Mouse (Mus musculus): ENCODE measurements around the gene Hps4. TPM values are rescaled to one million over a fixed set of nuclear protein-coding genes. Genes with fewer than 3 reads are reported as not detected.

The Hps4 gene
- polyA plus RNA-seq, 2 experiments = 7.5 to 10.6 TPM

DNA sequence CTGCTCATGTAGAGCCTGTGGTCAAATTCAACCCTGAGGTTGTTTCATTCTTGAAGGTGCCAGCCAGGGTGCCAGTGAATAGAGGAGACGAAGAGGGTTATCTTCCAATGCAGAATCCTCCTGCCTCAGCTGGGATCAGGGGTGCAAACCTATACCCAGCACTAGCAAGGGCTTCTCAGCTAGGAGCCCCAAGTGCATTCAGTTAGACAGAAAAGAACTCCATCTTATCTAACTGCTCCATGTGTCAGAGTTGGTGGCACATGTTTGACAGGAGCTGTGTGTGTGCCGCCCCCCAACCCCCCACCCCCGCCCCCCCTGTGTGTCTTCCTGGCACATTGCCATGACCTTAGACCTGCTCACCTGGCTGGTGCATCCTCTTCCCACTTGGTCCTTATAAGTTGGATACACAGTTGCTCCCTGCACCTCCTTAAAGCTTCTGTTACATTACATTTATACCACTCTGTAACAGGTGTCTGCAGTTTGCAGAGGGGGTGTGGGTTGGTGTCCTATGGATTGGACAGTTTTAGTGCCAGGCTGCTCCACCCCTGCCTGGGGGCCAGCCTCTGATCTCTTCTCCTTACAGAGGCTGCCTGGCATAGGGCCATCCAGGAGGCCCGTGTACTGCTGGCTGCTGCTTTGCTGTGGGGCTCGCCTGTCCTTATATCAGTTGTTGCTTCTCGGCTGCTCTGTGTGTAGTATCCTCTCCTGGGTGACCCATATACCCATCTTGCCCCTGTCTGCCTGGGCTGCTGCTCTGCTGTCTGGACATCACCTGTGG is 46.3 kb upstream of the Hps4 start:
- Histone ChIP-seq H3K4me3 (ENCODE audit: insufficient read depth in 1 of 2, low read depth in 2 of 2, low read length in 2 of 2) (no peak overlapping the region), H3K9ac (replicated peaks) (peak overlapping the region; percentile 37), H3K4me1 (replicated peaks; ENCODE audit: control insufficient read depth in 2 of 2, insufficient read depth in 2 of 2, low read length in 1 of 2) (peaks cover 14 to 62% of the 10 kb centered on the region in 2 experiments), H3K27ac (peak overlapping the region; percentile 27), H3K9me3 (ENCODE audit: control insufficient read depth, low read length) (no peaks in the 10 kb centered on the region), H3K36me3 (replicated peaks; ENCODE audit: control insufficient read depth, insufficient read depth, low read depth) (no peaks in the 10 kb centered on the region), H3K27me3 (ENCODE audit: control insufficient read depth, insufficient read depth, low read length) (no peaks in the 10 kb centered on the region), H3K4me2 (ENCODE audit: low read depth) (peak overlapping the region; percentile 22; the same call in 1 of the 2 replicates)
- no peak for TF ChIP-seq EP300 (IDR thresholded peaks at IDR 0.05; ENCODE audit: low read depth)
- TF ChIP-seq CTCF (IDR thresholded peaks at IDR 0.05; ENCODE audit: low read depth) = no peak
- no peak for DNase-seq (ENCODE audit: low read depth in 3 of 3, low spot score in 3 of 3)
- WGBS (ENCODE audit: insufficient replicate concordance) = 11% methylated on average over 6 of the region's 6 CpGs
- ATAC-seq (ENCODE audit: insufficient read depth) = peak; percentile 74

DNA sequence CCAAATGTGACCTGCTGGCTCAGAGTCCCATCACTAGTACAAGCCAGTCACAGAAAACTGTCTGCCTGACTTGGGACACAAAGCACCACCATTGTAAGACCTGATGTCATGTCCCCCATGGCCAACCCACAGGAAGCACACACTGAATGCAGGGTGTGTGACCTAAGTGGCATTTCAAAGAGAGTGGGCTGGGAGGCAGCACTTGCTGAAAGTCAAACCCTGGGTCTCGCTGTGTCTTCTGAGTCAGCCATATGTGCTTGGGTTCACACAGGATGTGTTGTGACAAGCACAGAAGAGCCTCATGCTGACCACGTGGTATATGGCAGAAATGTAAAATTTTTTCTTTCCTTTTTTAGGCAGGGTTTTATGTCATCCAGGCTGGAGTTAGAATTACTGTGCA is 45.6 kb upstream of the Hps4 start:
- no peak overlapping the region for H3K4me2 ChIP-seq (ENCODE audit: low read depth)
- no peaks in the 10 kb centered on the region for H3K27me3 ChIP-seq (ENCODE audit: control insufficient read depth, insufficient read depth, low read length)
- no peak overlapping the region for H3K4me3 ChIP-seq (ENCODE audit: insufficient read depth in 1 of 2, low read depth in 2 of 2, low read length in 2 of 2)
- H3K9ac ChIP-seq (replicated peaks) = peak overlapping the region; percentile 37
- H3K36me3 ChIP-seq (replicated peaks; ENCODE audit: control insufficient read depth, insufficient read depth, low read depth) = no peaks in the 10 kb centered on the region
- H3K4me1 ChIP-seq (replicated peaks; ENCODE audit: control insufficient read depth in 2 of 2, insufficient read depth in 2 of 2, low read length in 1 of 2) = peaks cover 14 to 65% of the 10 kb centered on the region in 2 experiments
- 42% methylated on average over 2 of the region's 2 CpGs for WGBS (ENCODE audit: insufficient replicate concordance)
- TF ChIP-seq EP300 (IDR thresholded peaks at IDR 0.05; ENCODE audit: low read depth) (no peak), CTCF (IDR thresholded peaks at IDR 0.05; ENCODE audit: low read depth) (no peak)
- ATAC-seq (ENCODE audit: insufficient read depth) (no peak), DNase-seq (ENCODE audit: low read depth in 3 of 3, low spot score in 3 of 3) (no peak)
- H3K9me3 ChIP-seq (ENCODE audit: control insufficient read depth, low read length) = no peaks in the 10 kb centered on the region
- H3K27ac ChIP-seq = peak overlapping the region; percentile 27

GRCm38 (mm10) chr5:112298226-112298988 is 44.5 kb upstream of the Hps4 start:
- Histone ChIP-seq H3K27me3 (ENCODE audit: control insufficient read depth, insufficient read depth, low read length) (no peaks in the 10 kb centered on the region), H3K27ac (no peak overlapping the region; the same call in 1 of the 2 replicates), H3K4me2 (ENCODE audit: low read depth) (no peak overlapping the region), H3K36me3 (replicated peaks; ENCODE audit: control insufficient read depth, insufficient read depth, low read depth) (no peaks in the 10 kb centered on the region), H3K4me3 (ENCODE audit: insufficient read depth in 1 of 2, low read depth in 2 of 2, low read length in 2 of 2) (no peak overlapping the region), H3K9ac (replicated peaks) (no peak overlapping the region), H3K9me3 (ENCODE audit: control insufficient read depth, low read length) (no peaks in the 10 kb centered on the region), H3K4me1 (replicated peaks; ENCODE audit: control insufficient read depth in 2 of 2, insufficient read depth in 2 of 2, low read length in 1 of 2) (peaks cover 14 to 66% of the 10 kb centered on the region in 2 experiments)
- ATAC-seq (ENCODE audit: insufficient read depth) (peak; percentile 20), DNase-seq (ENCODE audit: low read depth in 3 of 3, low spot score in 3 of 3) (no peak)
- 57% methylated on average over 12 of the region's 12 CpGs for WGBS (ENCODE audit: insufficient replicate concordance)
- TF ChIP-seq EP300 (IDR thresholded peaks at IDR 0.05; ENCODE audit: low read depth) = no peak
- TF ChIP-seq CTCF (IDR thresholded peaks at IDR 0.05; ENCODE audit: low read depth) = no peak

DNA sequence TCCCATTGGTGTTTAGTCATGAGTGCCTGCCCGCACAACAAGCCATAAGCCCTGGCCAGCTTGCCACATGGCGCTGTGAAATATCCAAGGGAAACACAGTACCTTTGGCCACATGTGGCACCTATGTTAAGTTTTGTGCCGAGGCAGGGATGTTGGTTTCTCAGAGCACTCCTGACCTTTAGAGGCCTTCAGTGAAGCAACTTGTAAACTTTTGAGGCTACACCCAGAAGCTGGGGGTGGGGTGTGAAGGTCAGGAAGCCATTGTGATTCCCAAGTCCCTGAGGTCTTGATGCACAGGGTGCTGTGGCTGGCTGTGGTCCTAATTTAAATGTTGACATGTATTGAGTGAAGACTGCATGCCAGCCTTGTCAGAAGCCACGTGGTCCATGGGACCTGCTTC is 43.5 kb upstream of the Hps4 start:
- Histone ChIP-seq H3K36me3 (replicated peaks; ENCODE audit: control insufficient read depth, insufficient read depth, low read depth) (no peaks in the 10 kb centered on the region), H3K27me3 (ENCODE audit: control insufficient read depth, insufficient read depth, low read length) (no peaks in the 10 kb centered on the region), H3K4me2 (ENCODE audit: low read depth) (no peak overlapping the region), H3K9me3 (ENCODE audit: control insufficient read depth, low read length) (no peaks in the 10 kb centered on the region), H3K4me1 (replicated peaks; ENCODE audit: control insufficient read depth in 2 of 2, insufficient read depth in 2 of 2, low read length in 1 of 2) (peaks cover 14 to 58% of the 10 kb centered on the region in 2 experiments), H3K4me3 (ENCODE audit: insufficient read depth in 1 of 2, low read depth in 2 of 2, low read length in 2 of 2) (no peak overlapping the region), H3K9ac (replicated peaks) (no peak overlapping the region), H3K27ac (no peak overlapping the region)
- ATAC-seq (ENCODE audit: insufficient read depth) = no peak
- no peak for DNase-seq (ENCODE audit: low read depth in 3 of 3, low spot score in 3 of 3)
- WGBS (ENCODE audit: insufficient replicate concordance) = 59% methylated on average over 4 of the region's 4 CpGs
- TF ChIP-seq EP300 (IDR thresholded peaks at IDR 0.05; ENCODE audit: low read depth) (no peak), CTCF (IDR thresholded peaks at IDR 0.05; ENCODE audit: low read depth) (no peak)

DNA sequence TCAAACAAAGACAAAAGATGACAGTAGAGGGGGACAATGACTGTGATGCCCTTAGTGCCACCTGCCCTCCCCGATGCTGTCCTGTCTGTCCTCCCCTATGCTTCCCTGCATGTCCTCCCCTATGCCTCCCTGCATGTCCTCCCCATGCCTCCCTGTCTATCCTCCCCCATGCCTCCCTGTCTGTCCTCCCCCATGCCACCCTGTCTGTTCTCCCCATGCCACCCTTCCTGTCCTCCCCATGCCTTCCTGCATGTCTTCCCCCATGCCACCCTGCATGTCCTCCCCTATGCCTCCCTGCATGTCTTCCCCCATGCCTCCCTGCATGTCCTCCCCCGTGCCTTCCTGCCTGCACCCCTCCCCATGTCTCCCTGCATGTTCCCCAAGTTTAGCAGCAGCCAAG is 42.8 kb upstream of the Hps4 start:
- H3K9ac ChIP-seq (replicated peaks) = no peak overlapping the region
- H3K27ac ChIP-seq = no peak overlapping the region
- DNase-seq (ENCODE audit: low read depth in 3 of 3, low spot score in 3 of 3) = no peak
- H3K9me3 ChIP-seq (ENCODE audit: control insufficient read depth, low read length) = no peaks in the 10 kb centered on the region
- H3K27me3 ChIP-seq (ENCODE audit: control insufficient read depth, insufficient read depth, low read length) = no peaks in the 10 kb centered on the region
- H3K4me2 ChIP-seq (ENCODE audit: low read depth) = no peak overlapping the region
- no peaks in the 10 kb centered on the region for H3K36me3 ChIP-seq (replicated peaks; ENCODE audit: control insufficient read depth, insufficient read depth, low read depth)
- TF ChIP-seq EP300 (IDR thresholded peaks at IDR 0.05; ENCODE audit: low read depth) = no peak
- H3K4me1 ChIP-seq (replicated peaks; ENCODE audit: control insufficient read depth in 2 of 2, insufficient read depth in 2 of 2, low read length in 1 of 2) = peaks cover 10 to 50% of the 10 kb centered on the region in 2 experiments
- H3K4me3 ChIP-seq (ENCODE audit: insufficient read depth in 1 of 2, low read depth in 2 of 2, low read length in 2 of 2) = no peak overlapping the region
- ATAC-seq (ENCODE audit: insufficient read depth) = no peak
- 79% methylated on average over 2 of the region's 2 CpGs for WGBS (ENCODE audit: insufficient replicate concordance)
